Mouse (Mus musculus): Measurements from ENCODE around the gene Anks1b.

DNA sequence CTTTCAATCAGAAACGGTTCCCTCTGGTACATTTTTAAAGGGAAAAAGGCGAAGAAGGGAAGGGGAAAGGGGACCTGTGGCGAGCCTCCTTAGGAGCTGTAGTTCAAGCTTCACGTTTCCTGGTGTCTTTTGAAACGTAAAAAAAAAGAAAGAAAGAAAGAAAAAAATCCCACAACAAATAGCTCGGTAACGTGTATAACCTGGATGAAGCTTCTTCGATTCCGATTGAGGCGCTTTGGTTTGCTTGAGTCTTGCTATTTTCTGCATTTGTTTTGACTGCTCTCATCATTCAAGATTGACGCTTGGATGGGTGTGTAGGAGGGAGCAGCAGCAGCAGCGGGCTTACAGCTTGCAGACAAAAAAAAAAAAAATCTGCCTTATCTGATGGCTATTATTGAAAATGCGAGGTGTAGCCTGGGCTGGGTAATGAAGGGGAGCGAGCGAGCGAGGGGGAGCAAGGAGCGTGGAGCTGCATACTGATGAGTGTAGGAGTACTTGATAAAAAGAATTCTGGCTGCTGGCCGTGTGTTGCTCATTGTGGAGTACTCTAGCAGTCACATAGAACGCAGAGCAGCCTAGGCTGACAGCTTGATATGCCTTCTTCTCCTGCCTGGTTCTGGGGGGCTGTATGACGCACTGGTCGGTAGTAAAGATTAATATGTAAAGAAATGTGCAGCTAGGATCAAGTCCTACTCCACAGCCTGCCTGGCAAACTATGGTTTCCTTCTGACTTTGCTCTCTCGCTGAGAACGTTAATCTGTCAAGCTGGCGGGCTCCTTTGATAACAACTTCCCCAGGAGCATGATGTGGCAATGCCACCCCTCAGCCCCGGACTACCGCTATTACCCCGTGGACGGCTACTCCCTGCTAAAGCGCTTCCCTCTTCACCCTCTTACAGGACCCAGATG lies 703.1 kb downstream of the Anks1b start:
- TF ChIP-seq CTCF (IDR thresholded peaks at IDR 0.05; ENCODE audit: low read depth): no peak
- no peak for TF ChIP-seq EP300 (optimal IDR thresholded peaks at IDR 0.05)
